Mouse (Mus musculus) lung, embryonic 14.5 days (tissue): ENCODE data around the gene Ddah2. TPM values are rescaled to one million over a fixed set of nuclear protein-coding genes. Genes with fewer than 3 reads are reported as not detected.

Experiments used
- ATAC-seq: fragments of 200-750 bp; cut with Nextera tagmentation; 2 replicates; pipeline ENCODE4 v1.8.0; 2017; ENCODE audit warnings: mild to moderate bottlenecking, moderate TSS enrichment, moderate library complexity; ENCODE audit not compliant: insufficient read depth
- DNase-seq: peaks from one replicate; pipeline ENCODE4 v3.0.0-alpha.2; 2015
- H3K27ac ChIP-seq: fragments of 300-500 bp; sonication (generic); 2 replicates; pipeline ENCODE4 v1.5.1; 2014; ENCODE audit warnings: low read depth, mild to moderate bottlenecking, moderate library complexity
- H3K27me3 ChIP-seq: fragments of 300-500 bp; sonication (generic); 2 replicates; pipeline ENCODE4 v1.6.1; 2014; ENCODE audit warnings: low read length, control low read depth; ENCODE audit not compliant: insufficient read depth
- H3K36me3 ChIP-seq: fragments of 300-500 bp; sonication (generic); 2 replicates; pipeline ENCODE4 v1.6.1; 2014; ENCODE audit warnings: control low read depth; ENCODE audit not compliant: insufficient read depth
- H3K4me1 ChIP-seq: fragments of 300-500 bp; sonication (generic); 2 replicates; pipeline ENCODE4 v1.6.1; 2014; ENCODE audit warnings: antibody characterized with exemption, control low read depth; ENCODE audit not compliant: insufficient read depth
- H3K4me2 ChIP-seq: fragments of 300-500 bp; sonication (generic); 2 replicates; pipeline ENCODE4 v1.6.1; 2014; ENCODE audit warnings: mild to moderate bottlenecking
- H3K4me3 ChIP-seq: fragments of 300-500 bp; sonication (generic); 2 replicates; pipeline ENCODE4 v1.5.1; 2014; ENCODE audit warnings: low read depth, low read length
- H3K9ac ChIP-seq: fragments of 300-500 bp; sonication (generic); 2 replicates; pipeline ENCODE4 v1.6.1; 2014
- H3K9me3 ChIP-seq: fragments of 300-500 bp; sonication (generic); 2 replicates; pipeline ENCODE4 v1.6.1; 2016; ENCODE audit warnings: low read depth, low read length, control low read depth
- CTCF ChIP-seq: IDR thresholded peaks from 2 replicates; pipeline ENCODE4 v1.5.1; 2016; ENCODE audit warnings: antibody characterized with exemption, low read depth
- WGBS: fragments of 180-500 bp; shearing (Covaris S2); extraction: QIAGEN DNeasy Blood & Tissue Kit; methylation state at CpG from one replicate; pipeline ENCODE4 v1.1.7; 2014; 5-methylcytosine and 5-hydroxymethylcytosine counted together
- polyA plus RNA-seq: library from polyadenylated mRNA; unstranded; fragments of >200 nt; fragmentation: Nextera tagmentation; extraction: Ambion mirVana; gene quantifications from 2 replicates; pipeline ENCODE4 v1.2.1, GENCODE M21; 2014

The Ddah2 gene
- polyA plus RNA-seq, 1 experiment from 2014 or later, result 338 TPM

GRCm38 (mm10) chr17:35071454-35071853, 12.6 kb downstream of the Ddah2 start:
- Histone ChIP-seq H3K27me3 (peaks cover 7% of the 10 kb centered on the region), H3K4me1 (no peaks in the 10 kb centered on the region), H3K4me2 (no peak overlapping the region), H3K4me3 (no peak overlapping the region), H3K9ac (no peak overlapping the region), H3K36me3 (no peaks in the 10 kb centered on the region), H3K27ac (peak overlapping the region; percentile 76), H3K9me3 (no peaks in the 10 kb centered on the region)
- no peak for ATAC-seq
- DNase-seq, result no peak
- TF ChIP-seq CTCF, result no peak
- 68% methylated on average over 9 of the region's 9 CpGs for WGBS

DNA sequence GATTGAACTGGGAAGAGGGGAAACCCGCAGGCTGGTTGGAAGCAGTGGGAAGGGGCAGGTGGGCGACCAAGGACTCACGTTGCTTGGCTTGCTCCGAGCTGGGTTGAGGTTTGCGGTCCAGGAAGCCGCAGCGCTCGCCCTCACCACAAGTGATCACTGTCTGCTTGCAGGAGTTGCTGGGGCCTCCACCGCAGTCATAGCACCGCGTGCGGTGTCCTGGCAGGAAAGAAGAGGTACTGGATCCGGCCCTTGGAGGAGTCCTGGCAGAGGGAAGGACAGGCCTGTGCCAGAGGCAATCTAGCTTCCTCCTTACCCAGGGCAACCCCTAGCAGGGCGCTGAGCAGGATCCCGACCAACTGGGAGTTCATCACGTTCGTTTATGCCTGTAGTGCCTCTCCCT, 15.3 kb downstream of the Ddah2 start:
- no peaks in the 10 kb centered on the region for H3K36me3 ChIP-seq
- H3K9ac ChIP-seq, result no peak overlapping the region
- H3K4me2 ChIP-seq, result no peak overlapping the region
- 47% methylated on average over 17 of the region's 17 CpGs for WGBS
- DNase-seq (no peak), ATAC-seq (no peak)
- H3K27me3 ChIP-seq, result no peaks in the 10 kb centered on the region
- H3K9me3 ChIP-seq, result no peaks in the 10 kb centered on the region
- no peak overlapping the region for H3K27ac ChIP-seq
- no peak overlapping the region for H3K4me3 ChIP-seq
- H3K4me1 ChIP-seq, result 0 out of 2 replicates have a peak, but pooled peaks cover 4% of the 10 kb centered on the region
- TF ChIP-seq CTCF, result no peak

DNA sequence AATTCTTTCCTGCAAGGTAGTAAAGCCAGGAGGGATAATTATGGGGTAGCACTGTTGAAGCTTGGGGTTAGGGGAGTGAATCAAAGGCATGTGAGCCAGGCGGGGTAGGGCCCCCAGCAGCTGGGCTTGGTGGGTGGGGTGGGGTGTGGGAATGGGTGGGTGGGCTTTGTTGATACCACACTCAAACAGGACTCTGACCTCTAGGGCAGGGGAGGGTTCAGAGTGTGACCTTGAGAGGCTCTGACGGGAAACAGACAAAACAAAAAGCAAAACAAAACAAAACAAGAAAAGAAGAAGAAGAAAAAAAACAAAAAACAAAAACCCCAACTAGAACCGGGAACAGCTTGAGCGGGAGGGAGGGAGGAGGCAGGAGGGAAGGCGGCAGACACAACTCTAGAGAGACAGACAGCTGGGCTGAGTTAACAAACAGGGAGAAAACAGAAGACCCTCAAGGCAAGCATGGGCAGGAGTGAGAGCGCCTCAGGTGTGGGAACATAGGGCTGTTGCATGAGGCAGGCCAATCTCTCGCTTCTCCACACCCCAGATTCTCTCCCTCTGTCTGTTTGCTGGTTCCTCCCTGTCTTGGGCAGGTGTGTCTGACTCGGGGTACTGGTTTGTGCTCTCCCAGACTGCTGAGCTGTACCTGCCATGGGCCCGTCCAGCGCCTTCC, 17.8 kb downstream of the Ddah2 start, which contains the start of gene Ly6g6e:
Ly6g6e (plus strand) TSS at position 396 of the 670 bp plus-strand sequence.
- Histone ChIP-seq H3K4me2 (peak within 1 kb of the TSS; percentile 54), H3K27me3 (no peaks in the 10 kb centered on the region), H3K36me3 (no peaks in the 10 kb centered on the region), H3K4me3 (peak within 1 kb of the TSS; percentile 21), H3K9ac (peak within 1 kb of the TSS; percentile 44), H3K9me3 (no peaks in the 10 kb centered on the region), H3K27ac (peak within 1 kb of the TSS; percentile 69; the same call in 1 of the 2 replicates), H3K4me1 (0 out of 2 replicates have a peak, but pooled peaks cover 4% of the 10 kb centered on the region)
- TF ChIP-seq CTCF, result no peak
- ATAC-seq (no peak), DNase-seq (no peak)
- 26% methylated on average over 10 of the region's 10 CpGs for WGBS

DNA sequence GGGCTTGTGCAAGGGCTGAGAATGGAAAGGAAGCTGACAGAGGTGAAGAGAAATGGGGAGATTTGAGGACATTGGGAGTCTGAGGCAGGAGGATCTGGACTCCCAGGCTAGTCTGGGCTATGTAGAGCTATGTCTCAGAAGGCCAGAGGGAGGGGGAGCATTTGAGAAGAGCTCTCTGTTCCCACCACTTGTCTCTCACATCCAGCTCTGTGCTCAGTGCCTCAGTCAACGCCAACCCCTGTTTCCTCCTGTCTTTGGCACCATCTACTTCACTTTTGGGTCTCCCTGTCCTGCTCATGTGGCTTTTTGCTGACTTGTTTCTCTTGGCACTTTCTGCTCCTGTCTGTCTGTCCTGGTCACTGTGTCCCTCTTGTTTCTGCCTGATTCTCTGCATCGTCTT, 18.4 kb downstream of the Ddah2 start:
- Histone ChIP-seq H3K4me3 (peak overlapping the region; percentile 21), H3K9me3 (no peaks in the 10 kb centered on the region), H3K27me3 (no peaks in the 10 kb centered on the region), H3K27ac (peak overlapping the region; percentile 69; the same call in 1 of the 2 replicates), H3K9ac (peak overlapping the region; percentile 44), H3K4me1 (0 out of 2 replicates have a peak, but pooled peaks cover 4% of the 10 kb centered on the region), H3K36me3 (no peaks in the 10 kb centered on the region), H3K4me2 (peak overlapping the region; percentile 54)
- no peak for DNase-seq
- TF ChIP-seq CTCF, result no peak
- ATAC-seq, result no peak
- WGBS, result 33% methylated on average over 2 of the region's 2 CpGs

- Histone ChIP-seq H3K4me2 (peak within 1 kb of the TSS; percentile 54), H3K9ac (peak within 1 kb of the TSS; percentile 44), H3K4me3 (peak within 1 kb of the TSS; percentile 21), H3K27ac (peak within 1 kb of the TSS; percentile 69; the same call in 1 of the 2 replicates), H3K36me3 (no peaks in the 10 kb centered on the region), H3K9me3 (no peaks in the 10 kb centered on the region), H3K27me3 (no peaks in the 10 kb centered on the region), H3K4me1 (0 out of 2 replicates have a peak, but pooled peaks cover 4% of the 10 kb centered on the region)
- DNase-seq, result peak; percentile 60
- 10% methylated on average over 14 of the region's 14 CpGs for WGBS
- TF ChIP-seq CTCF, result peak; percentile 65
- peak; percentile 75 for ATAC-seq
Measured at GRCm38 (mm10) chr17:35077786-35078233, 19.0 kb downstream of the Ddah2 start, which contains the start of gene Ly6g6d. Gene Ly6g6d, minus strand, starts transcription at chr17:35078065.

DNA sequence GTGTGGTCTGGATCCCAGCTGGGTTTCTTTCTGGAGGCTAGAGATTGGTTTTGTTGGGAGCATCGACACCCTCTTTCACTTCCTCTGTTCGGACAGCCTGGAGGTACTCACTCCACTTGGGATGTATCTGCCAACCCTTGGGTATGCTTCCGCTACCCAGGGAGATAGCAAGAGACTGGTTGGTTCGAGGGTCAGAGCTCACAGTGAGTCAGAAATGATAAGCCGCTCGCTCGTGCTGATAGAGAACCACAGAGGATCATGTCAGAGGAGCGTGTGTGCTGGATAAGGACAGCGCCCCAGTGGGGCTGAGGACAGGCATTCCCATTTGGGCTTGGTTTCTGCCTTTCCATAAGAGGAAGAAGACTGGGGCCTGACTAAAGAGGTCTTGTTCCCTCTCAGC, 20.9 kb downstream of the Ddah2 start:
- Histone ChIP-seq H3K4me2 (no peak overlapping the region), H3K27ac (no peak overlapping the region), H3K36me3 (no peaks in the 10 kb centered on the region), H3K4me1 (0 out of 2 replicates have a peak, but pooled peaks cover 4% of the 10 kb centered on the region), H3K9me3 (no peaks in the 10 kb centered on the region), H3K27me3 (no peaks in the 10 kb centered on the region), H3K4me3 (no peak overlapping the region), H3K9ac (peak overlapping the region; percentile 15; the same call in 1 of the 2 replicates)
- TF ChIP-seq CTCF, result no peak
- WGBS, result 40% methylated on average over 9 of the region's 9 CpGs
- DNase-seq (no peak), ATAC-seq (no peak)

GRCm38 (mm10) chr17:35080248-35080647, 21.4 kb downstream of the Ddah2 start:
- no peak overlapping the region for H3K27ac ChIP-seq
- WGBS, result 46% methylated on average over 6 of the region's 6 CpGs
- H3K9ac ChIP-seq, result peak overlapping the region; percentile 15; the same call in 1 of the 2 replicates
- H3K4me1 ChIP-seq, result 0 out of 2 replicates have a peak, but pooled peaks cover 4% of the 10 kb centered on the region
- no peaks in the 10 kb centered on the region for H3K9me3 ChIP-seq
- TF ChIP-seq CTCF, result no peak
- H3K27me3 ChIP-seq, result no peaks in the 10 kb centered on the region
- DNase-seq (no peak), ATAC-seq (no peak)
- H3K4me2 ChIP-seq, result no peak overlapping the region
- H3K36me3 ChIP-seq, result no peaks in the 10 kb centered on the region
- no peak overlapping the region for H3K4me3 ChIP-seq
